Mouse (Mus musculus): ENCODE measurements around the gene Arih2.

Gene Arih2

DNA sequence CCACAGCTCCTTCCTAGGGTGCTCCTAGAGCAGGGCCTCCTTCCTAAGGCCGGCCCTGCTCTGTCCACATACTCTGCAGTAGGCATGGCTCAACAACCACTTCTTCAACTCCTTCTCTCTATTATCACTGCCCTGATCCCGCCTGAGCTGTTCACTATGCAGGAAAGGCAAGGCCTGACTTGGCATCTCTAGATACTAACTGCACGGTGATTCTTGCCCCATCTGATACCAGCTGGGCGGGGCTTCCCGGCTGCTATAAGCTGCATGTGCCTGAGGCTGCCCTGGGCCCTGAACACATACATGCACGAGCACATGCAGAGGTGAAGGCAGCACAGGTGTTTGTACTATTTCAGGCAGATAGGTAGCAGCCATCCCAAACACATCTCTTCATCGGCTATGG is 85.1 kb downstream of the Arih2 start:
- DNase-seq (ENCODE audit: low spot score in 2 of 2), result no peak

DNA sequence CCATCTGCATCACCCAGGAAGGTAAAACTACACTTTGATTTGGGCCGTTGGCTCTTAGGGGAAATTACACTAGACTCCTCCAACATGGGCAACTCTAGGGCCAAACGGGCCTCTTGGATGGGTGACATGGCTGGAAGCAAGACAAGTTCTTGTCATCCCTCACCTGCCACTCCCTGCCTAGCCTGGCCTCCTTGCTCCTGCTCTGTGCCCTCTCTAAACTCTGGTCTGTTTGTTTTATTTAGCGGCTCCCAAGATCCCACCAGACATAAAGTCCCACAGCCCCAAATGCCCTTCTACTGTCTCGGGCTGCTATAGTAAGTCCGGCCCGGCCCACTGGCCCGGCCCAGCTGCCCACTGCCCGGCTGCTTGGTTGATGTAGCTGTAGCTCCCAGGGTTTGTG is 85.5 kb downstream of the Arih2 start:
- DNase-seq (ENCODE audit: low spot score in 2 of 2), result no peak

GRCm38 (mm10) chr9:108560227-108560841 is 88.9 kb downstream of the Arih2 start, which contains the start of gene Impdh2:
Gene Impdh2, plus strand, starts transcription at chr9:108560286.
- peak; percentile 89 to 90 for DNase-seq (ENCODE audit: low spot score in 2 of 2)

- DNase-seq (ENCODE audit: low spot score in 2 of 2), result no peak
Observed at GRCm38 (mm10) chr9:108559169-108559568, 90.0 kb downstream of the Arih2 start.
